Mouse (Mus musculus) spleen, adult 2 months (tissue): ENCODE data around the gene Kif1b.

Experiments
- CTCF ChIP-seq: fragments of 200-500 bp; IDR thresholded peaks from 2 replicates; pipeline ENCODE4 v1.5.1; 2011; ENCODE audit warnings: mild to moderate bottlenecking, inconsistent platforms; ENCODE audit not compliant: insufficient read depth, insufficient read length, insufficient replicate concordance; ENCODE audit errors: extremely low read depth
- POLR2A ChIP-seq: fragments of 200-500 bp; IDR thresholded peaks from 2 replicates; pipeline ENCODE4 v1.6.1; 2011; ENCODE audit warnings: low read depth, low read length, inconsistent platforms

DNA sequence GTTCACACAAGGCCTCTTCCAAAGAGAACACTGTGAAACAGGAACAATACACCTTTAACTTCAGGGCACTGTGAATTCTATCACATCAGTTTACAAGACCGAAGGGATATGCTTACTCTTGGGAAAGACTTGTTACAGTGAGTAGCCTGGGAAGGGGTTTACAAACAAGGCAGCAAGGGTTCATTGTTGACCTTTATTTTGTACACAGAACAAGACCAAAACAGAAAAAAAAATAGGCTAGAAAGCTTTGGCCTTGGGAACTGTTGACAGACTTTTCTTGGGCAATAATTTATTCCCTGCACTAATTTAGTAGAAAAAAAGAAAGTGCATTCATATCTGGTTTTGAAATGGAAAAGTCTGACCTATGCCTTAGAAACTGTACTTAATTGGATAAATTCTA, 3.0 kb downstream of the Kif1b start:
- TF ChIP-seq POLR2A (no peak), CTCF (no peak)
